Mouse (Mus musculus) heart, adult 2 months (tissue): ENCODE data around the gene Efna5.

ENCODE experiments used
- CTCF ChIP-seq: fragments of 200-600 bp; IDR thresholded peaks from 2 replicates; pipeline ENCODE4 v1.8.1; 2022; ENCODE audit warnings: antibody characterized with exemption, mild to moderate bottlenecking, moderate library complexity
- EP300 ChIP-seq: fragments of 200-500 bp; IDR thresholded peaks from 2 replicates; pipeline ENCODE4 v1.6.1; 2011; ENCODE audit warnings: low read depth, low read length, control low read depth; ENCODE audit not compliant: insufficient read depth
- POLR2A ChIP-seq: fragments of 200-500 bp; IDR thresholded peaks from 2 replicates; pipeline ENCODE4 v1.6.1; 2011; ENCODE audit warnings: mild to moderate bottlenecking, low read depth, low read length, control low read depth; ENCODE audit not compliant: insufficient read depth

DNA sequence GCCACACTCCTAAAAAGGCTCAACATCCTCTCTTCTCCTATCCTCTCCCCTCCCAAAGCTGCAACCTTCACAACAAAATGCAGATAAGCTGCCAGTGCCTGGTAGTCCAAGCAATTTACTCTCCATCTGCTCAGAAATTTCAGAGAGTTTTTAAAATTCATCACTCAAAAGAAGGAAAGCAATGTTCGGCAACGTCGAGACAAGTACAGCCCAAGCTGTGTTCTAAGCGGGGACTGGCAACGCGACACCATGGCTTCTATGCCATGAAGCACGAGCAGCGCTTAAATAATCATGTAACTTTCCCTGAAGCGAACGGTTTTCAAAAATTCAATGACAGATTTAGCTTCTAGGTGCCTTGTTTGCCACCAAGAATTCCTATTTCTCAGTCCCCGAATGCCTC is 59.9 kb downstream of the Efna5 start:
- TF ChIP-seq CTCF (no peak), POLR2A (no peak), EP300 (no peak)
